Mouse (Mus musculus): ENCODE results near the gene Gm21773. TPM values are rescaled to one million over a fixed set of nuclear protein-coding genes. Genes with fewer than 3 reads are reported as not detected.
"Not testable (repeated sequence)": the region's sequence is repeated elsewhere in the genome, so short reads cannot be mapped to it uniquely, and the experiment has no call there.

Gene Gm21773
- polyA plus RNA-seq (2014; fragmentation: Nextera tagmentation; extraction: Ambion mirVana), result not detected in 2 replicates

- not testable (repeated sequence) for H3K4me2 ChIP-seq (ENCODE audit: low read length); H3K27ac ChIP-seq (replicated peaks in 1 of 2; ENCODE audit: control insufficient read depth in 1 of 2, insufficient read depth in 1 of 2, low read depth in 2 of 2, low read length in 2 of 2); H3K9ac ChIP-seq (ENCODE audit: low read length); H3K4me1 ChIP-seq (ENCODE audit: control insufficient read depth in 2 of 2, insufficient read depth in 2 of 2, low read length in 2 of 2); ATAC-seq (ENCODE audit: insufficient number of reproducible peaks, insufficient read depth, low FRiP score, low read depth); H3K36me3 ChIP-seq (ENCODE audit: control insufficient read depth, insufficient read depth, low read length); H3K9me3 ChIP-seq (ENCODE audit: control insufficient read depth, low read length); H3K4me3 ChIP-seq (ENCODE audit: control insufficient read depth in 1 of 2, insufficient read depth in 1 of 2, low read depth in 1 of 2, low read length in 2 of 2); H3K27me3 ChIP-seq (ENCODE audit: control insufficient read depth, insufficient read depth, low read length)
- no CpG with 5 or more reads among the region's 2 CpGs for WGBS
Observed at GRCm38 (mm10) chrY:25309260-25309659, at the start of gene Gm21773. TSS of gene Gm21773 (minus strand) at chrY:25309360.
